Mouse (Mus musculus) neutrophil, adult 59 days (primary cell): ENCODE measurements around the gene Twsg1. TPM values are rescaled to one million over a fixed set of nuclear protein-coding genes. Genes with fewer than 3 reads are reported as not detected.

Experiments
- total RNA-seq, 2 experiments: library from RNA; stranded (reverse); gene quantifications; 1 replicate in 1 of 2; 2 replicates in 1 of 2; pipeline ENCODE4 v1.2.4; 2023

Twsg1 gene
- total RNA-seq: 1 to 10 TPM; 5.1 to 9.5 TPM

GRCm38 (mm10) chr17:65950622-65951404, at the start of gene Twsg1:
Gene Twsg1 (minus strand): TSS chr17:65951226.

GRCm38 (mm10) chr17:65885697-65886529, 65.1 kb downstream of the Twsg1 start, which contains the start of gene Ralbp1:
Gene Ralbp1 (minus strand): TSS chr17:65885798.

Other genes starting within 250 kb of the Twsg1 start
- gene Rab31, start 178.5 kb downstream of the Twsg1 start, total RNA-seq: 10 to 100 TPM; 77.5 to 80.5 TPM
- 100 to 1,000 TPM; 120 to 124 TPM for gene Ppp4r1, start 168.7 kb downstream of the Twsg1 start, total RNA-seq
- 10 to 100 TPM; 60.7 to 76.4 TPM for gene Ralbp1, start 65.4 kb downstream of the Twsg1 start, total RNA-seq
- gene Ankrd12, start 125.9 kb upstream of the Twsg1 start, total RNA-seq: 10 to 100 TPM; 48.0 to 50.4 TPM
- 10 to 100 TPM; 63.6 to 72.6 TPM for gene Ndufv2, start 150.3 kb upstream of the Twsg1 start, total RNA-seq
- gene Washc1, start 160.3 kb upstream of the Twsg1 start, total RNA-seq: 10 to 100 TPM; 42.9 to 54.9 TPM
- 10 to 100 TPM; 12.1 to 13.9 TPM for gene Ddx11, start 172.3 kb upstream of the Twsg1 start, total RNA-seq